Mouse (Mus musculus): ENCODE data around the gene Mrps15. TPM values are rescaled to one million over a fixed set of nuclear protein-coding genes. Genes with fewer than 3 reads are reported as not detected.

The Mrps15 gene
- total RNA-seq, 1 experiment = 61.1 TPM

GRCm38 (mm10) chr4:126029042-126029441 lies 17.7 kb upstream of the Mrps15 start:
- no peak for DNase-seq (ENCODE audit: low read depth, low spot score)
- no peak overlapping the region for H3K9ac ChIP-seq (ENCODE audit: insufficient read depth, low read depth, low read length, poor library complexity, severe bottlenecking)
- no peak overlapping the region for H3K27ac ChIP-seq (ENCODE audit: insufficient read depth, low read depth, low read length, poor library complexity, severe bottlenecking)
- H3K9me3 ChIP-seq (ENCODE audit: control insufficient read depth, insufficient read depth, low read depth, low read length) = no peaks in the 10 kb centered on the region
- TF ChIP-seq HCFC1 (IDR thresholded peaks at IDR 0.05; ENCODE audit: borderline replicate concordance, insufficient read depth, low read length) (no peak), MAFK (IDR thresholded peaks at IDR 0.05; ENCODE audit: insufficient read depth, low read depth, low read length) (no peak), CHD2 (IDR thresholded peaks at IDR 0.05; ENCODE audit: low read depth, low read length) (no peak), ZC3H11A (IDR thresholded peaks at IDR 0.05; ENCODE audit: borderline replicate concordance, low read depth, low read length) (no peak), ZNF384 (IDR thresholded peaks at IDR 0.05; ENCODE audit: low read depth, low read length) (no peak)
- H3K36me3 ChIP-seq (ENCODE audit: control insufficient read depth, insufficient read depth, low read length, poor library complexity, severe bottlenecking) = no peaks in the 10 kb centered on the region
- in situ Hi-C loops (cut with MboI; ENCODE audit: low sequenced_read_pairs in 2 of 2, unreplicated experiment in 2 of 2) = no loop called here
- H3K4me3 ChIP-seq (ENCODE audit: insufficient read depth in 1 of 2, low read depth in 1 of 2, low read length in 2 of 2, poor library complexity in 1 of 2, severe bottlenecking in 1 of 2) = no peak overlapping the region
- H3K4me1 ChIP-seq (ENCODE audit: control insufficient read depth in 2 of 2, insufficient read depth in 2 of 2, low read length in 2 of 2, poor library complexity in 1 of 2) = 0 out of 4 replicates have a peak, but pooled peaks cover 0 to 2% of the 10 kb centered on the region in 2 experiments

GRCm38 (mm10) chr4:126030705-126031104 lies 16.0 kb upstream of the Mrps15 start:
- in situ Hi-C loops (cut with MboI; ENCODE audit: low sequenced_read_pairs in 2 of 2, unreplicated experiment in 2 of 2) = no loop called here
- no peaks in the 10 kb centered on the region for H3K9me3 ChIP-seq (ENCODE audit: control insufficient read depth, insufficient read depth, low read depth, low read length)
- H3K27ac ChIP-seq (ENCODE audit: insufficient read depth, low read depth, low read length, poor library complexity, severe bottlenecking) = no peak overlapping the region
- no peak overlapping the region for H3K9ac ChIP-seq (ENCODE audit: insufficient read depth, low read depth, low read length, poor library complexity, severe bottlenecking)
- no peaks in the 10 kb centered on the region for H3K4me1 ChIP-seq (ENCODE audit: control insufficient read depth in 2 of 2, insufficient read depth in 2 of 2, low read length in 2 of 2, poor library complexity in 1 of 2)
- no peak for TF ChIP-seq ZNF384 (IDR thresholded peaks at IDR 0.05; ENCODE audit: low read depth, low read length)
- TF ChIP-seq MAFK (IDR thresholded peaks at IDR 0.05; ENCODE audit: insufficient read depth, low read depth, low read length) = no peak
- TF ChIP-seq CHD2 (IDR thresholded peaks at IDR 0.05; ENCODE audit: low read depth, low read length) = no peak
- no peak for TF ChIP-seq ZC3H11A (IDR thresholded peaks at IDR 0.05; ENCODE audit: borderline replicate concordance, low read depth, low read length)
- TF ChIP-seq HCFC1 (IDR thresholded peaks at IDR 0.05; ENCODE audit: borderline replicate concordance, insufficient read depth, low read length) = no peak
- DNase-seq (ENCODE audit: low read depth, low spot score) = no peak
- H3K4me3 ChIP-seq (ENCODE audit: insufficient read depth in 1 of 2, low read depth in 1 of 2, low read length in 2 of 2, poor library complexity in 1 of 2, severe bottlenecking in 1 of 2) = no peak overlapping the region
- H3K36me3 ChIP-seq (ENCODE audit: control insufficient read depth, insufficient read depth, low read length, poor library complexity, severe bottlenecking) = no peaks in the 10 kb centered on the region

GRCm38 (mm10) chr4:126035413-126035812 lies 11.3 kb upstream of the Mrps15 start:
- H3K4me3 ChIP-seq (ENCODE audit: insufficient read depth in 1 of 2, low read depth in 1 of 2, low read length in 2 of 2, poor library complexity in 1 of 2, severe bottlenecking in 1 of 2) = no peak overlapping the region
- no peak for TF ChIP-seq MAFK (IDR thresholded peaks at IDR 0.05; ENCODE audit: insufficient read depth, low read depth, low read length)
- no peak for DNase-seq (ENCODE audit: low read depth, low spot score)
- H3K9me3 ChIP-seq (ENCODE audit: control insufficient read depth, insufficient read depth, low read depth, low read length) = no peaks in the 10 kb centered on the region
- no peaks in the 10 kb centered on the region for H3K36me3 ChIP-seq (ENCODE audit: control insufficient read depth, insufficient read depth, low read length, poor library complexity, severe bottlenecking)
- H3K9ac ChIP-seq (ENCODE audit: insufficient read depth, low read depth, low read length, poor library complexity, severe bottlenecking) = no peak overlapping the region
- no peak overlapping the region for H3K27ac ChIP-seq (ENCODE audit: insufficient read depth, low read depth, low read length, poor library complexity, severe bottlenecking)
- in situ Hi-C loops (cut with MboI; ENCODE audit: low sequenced_read_pairs in 2 of 2, unreplicated experiment in 2 of 2) = no loop called here
- no peaks in the 10 kb centered on the region for H3K4me1 ChIP-seq (ENCODE audit: control insufficient read depth in 2 of 2, insufficient read depth in 2 of 2, low read length in 2 of 2, poor library complexity in 1 of 2)

- in situ Hi-C loops (cut with MboI; ENCODE audit: low sequenced_read_pairs in 2 of 2, unreplicated experiment in 2 of 2) = no loop called here
- no peak for TF ChIP-seq ZC3H11A (IDR thresholded peaks at IDR 0.05; ENCODE audit: borderline replicate concordance, low read depth, low read length)
- no peak for TF ChIP-seq HCFC1 (IDR thresholded peaks at IDR 0.05; ENCODE audit: borderline replicate concordance, insufficient read depth, low read length)
- no peak for TF ChIP-seq CHD2 (IDR thresholded peaks at IDR 0.05; ENCODE audit: low read depth, low read length)
- TF ChIP-seq MAFK (IDR thresholded peaks at IDR 0.05; ENCODE audit: insufficient read depth, low read depth, low read length) = no peak
- no peak for TF ChIP-seq ZNF384 (IDR thresholded peaks at IDR 0.05; ENCODE audit: low read depth, low read length)
- no peak for DNase-seq (ENCODE audit: low read depth, low spot score)
- H3K36me3 ChIP-seq (ENCODE audit: control insufficient read depth, insufficient read depth, low read length, poor library complexity, severe bottlenecking) = peaks cover 14% of the 10 kb centered on the region
- H3K4me1 ChIP-seq (ENCODE audit: control insufficient read depth in 2 of 2, insufficient read depth in 2 of 2, low read length in 2 of 2, poor library complexity in 1 of 2) = peaks cover 0 to 5% of the 10 kb centered on the region in 2 experiments; a peak in 2 of 4 replicates
- H3K9ac ChIP-seq (ENCODE audit: insufficient read depth, low read depth, low read length, poor library complexity, severe bottlenecking) = no peak overlapping the region
- no peaks in the 10 kb centered on the region for H3K9me3 ChIP-seq (ENCODE audit: control insufficient read depth, insufficient read depth, low read depth, low read length)
- H3K27ac ChIP-seq (ENCODE audit: insufficient read depth, low read depth, low read length, poor library complexity, severe bottlenecking) = no peak overlapping the region
- H3K4me3 ChIP-seq (ENCODE audit: insufficient read depth in 1 of 2, low read depth in 1 of 2, low read length in 2 of 2, poor library complexity in 1 of 2, severe bottlenecking in 1 of 2) = no peak overlapping the region
Measured at GRCm38 (mm10) chr4:126051617-126052016, 4.9 kb downstream of the Mrps15 start.

Data from ES-E14 (cell line).